Mouse (Mus musculus) c-Kit-positive CD71-positive TER-119-positive erythroid progenitor cells, embryonic 14.5 days (primary cell): ENCODE results near the gene Foxs1.

Source experiments
- DNase-seq: peaks from one replicate; pipeline ENCODE4 v3.0.0-alpha.2; 2013; ENCODE audit warnings: low spot score

Gene Foxs1

GRCm38 (mm10) chr2:152903586-152903985 is 29.4 kb downstream of the Foxs1 start:
- no peak for DNase-seq

DNA sequence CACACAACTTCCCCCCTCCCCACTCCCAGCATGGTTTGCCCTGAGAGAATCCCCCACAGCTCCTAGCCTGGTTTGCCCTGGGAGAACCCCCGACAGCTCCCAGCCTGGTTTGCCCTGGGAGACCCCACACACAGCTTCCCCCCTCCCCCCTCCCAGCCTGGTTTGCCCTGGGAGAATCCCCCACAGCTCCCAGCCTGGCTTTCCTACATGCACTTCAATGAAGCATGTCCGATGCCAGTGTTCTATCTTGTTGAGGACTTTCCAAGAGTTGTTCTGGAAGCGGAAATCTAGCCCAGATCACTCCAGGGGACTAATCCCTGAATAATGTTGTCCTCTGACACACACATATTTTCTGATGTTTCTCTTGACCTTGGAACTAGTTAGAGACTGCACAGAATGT is 30.4 kb downstream of the Foxs1 start:
- no peak for DNase-seq

- no peak for DNase-seq
Observed at GRCm38 (mm10) chr2:152901296-152901695, 31.7 kb downstream of the Foxs1 start.

GRCm38 (mm10) chr2:152899011-152899410 is 34.0 kb downstream of the Foxs1 start:
- DNase-seq, result no peak

- no peak for DNase-seq
Observed at GRCm38 (mm10) chr2:152896926-152897325, 36.1 kb downstream of the Foxs1 start.

- no peak for DNase-seq
Observed at GRCm38 (mm10) chr2:152895834-152896233, 37.2 kb downstream of the Foxs1 start.

GRCm38 (mm10) chr2:152888774-152889173 is 44.2 kb downstream of the Foxs1 start:
- no peak for DNase-seq

DNA sequence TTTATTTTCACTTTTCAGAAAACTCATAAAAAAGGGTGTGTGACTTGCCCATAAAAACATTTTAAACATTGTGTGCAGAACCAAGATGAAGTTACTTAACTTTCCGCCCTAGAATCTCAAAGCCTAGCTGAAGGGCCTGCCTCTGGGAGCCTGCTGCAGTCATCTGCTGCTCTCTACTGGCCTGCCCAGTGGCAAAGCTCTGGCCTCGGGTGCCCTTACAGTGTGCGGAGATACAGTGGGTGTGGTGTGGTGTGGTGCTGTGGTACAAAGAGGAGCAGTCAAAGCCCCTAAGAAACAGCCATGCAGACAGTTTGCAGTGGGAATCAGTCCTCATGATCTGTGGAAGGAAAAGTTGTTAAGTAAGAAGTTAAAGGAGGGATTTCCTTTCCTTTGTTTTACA is 45.8 kb downstream of the Foxs1 start:
- no peak for DNase-seq

- DNase-seq, result no peak
Observed at GRCm38 (mm10) chr2:152884101-152884645, 48.8 kb downstream of the Foxs1 start.
